Mouse (Mus musculus): ENCODE data around the gene Tprn. TPM values are rescaled to one million over a fixed set of nuclear protein-coding genes. Genes with fewer than 3 reads are reported as not detected.
"Not testable (repeated sequence)": the region's sequence is repeated elsewhere in the genome, so short reads cannot be mapped to it uniquely, and the experiment has no call there.

Tprn gene
- total RNA-seq, 2 experiments from 2014 or later, result 13.9 to 14.0 TPM

DNA sequence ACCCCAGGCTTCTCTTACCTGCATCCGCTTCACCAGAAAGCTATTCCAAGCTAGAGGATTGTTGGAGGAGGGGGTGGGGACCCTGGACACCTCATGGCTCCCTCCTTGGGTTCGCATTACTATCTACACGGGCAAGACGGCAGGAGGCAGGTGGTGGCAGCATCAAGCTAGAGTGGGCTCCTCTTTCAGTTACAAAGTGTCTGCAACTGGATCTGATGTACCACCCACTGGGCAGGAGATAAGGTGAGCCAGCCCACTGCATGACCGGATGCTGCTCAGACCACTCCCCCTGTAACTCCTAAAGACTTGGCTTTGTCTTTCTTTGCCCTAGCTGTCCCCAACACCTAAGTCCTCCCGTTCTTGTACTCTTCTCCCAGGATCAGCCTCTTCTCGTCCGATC is 25.8 kb upstream of the Tprn start, which contains the start of gene Rnf224:
Gene Rnf224, minus strand, starts transcription at position 174 of the 400 bp plus-strand sequence.
- no peak for DNase-seq (ENCODE audit: low spot score in 2 of 2)

DNA sequence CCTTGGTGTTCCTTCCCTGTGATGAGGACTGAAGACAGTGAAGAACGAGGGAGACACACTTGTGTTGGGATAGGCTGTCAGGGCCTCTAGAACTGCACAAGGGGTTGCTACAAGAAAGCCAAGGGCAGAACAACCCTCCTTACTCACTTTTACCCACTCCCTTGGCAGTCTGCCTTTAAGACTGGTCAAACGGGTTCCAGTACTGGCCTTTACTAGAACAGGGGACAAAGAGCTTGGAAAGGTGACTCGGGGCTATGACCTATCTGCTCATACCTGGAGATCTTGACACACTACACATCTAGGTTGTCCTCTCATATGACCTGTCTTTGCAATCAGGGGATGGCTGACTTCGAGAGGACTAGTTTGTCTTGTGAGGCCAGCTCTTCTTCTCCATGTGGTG is 24.9 kb upstream of the Tprn start:
- DNase-seq (ENCODE audit: low spot score in 2 of 2), result no peak

DNA sequence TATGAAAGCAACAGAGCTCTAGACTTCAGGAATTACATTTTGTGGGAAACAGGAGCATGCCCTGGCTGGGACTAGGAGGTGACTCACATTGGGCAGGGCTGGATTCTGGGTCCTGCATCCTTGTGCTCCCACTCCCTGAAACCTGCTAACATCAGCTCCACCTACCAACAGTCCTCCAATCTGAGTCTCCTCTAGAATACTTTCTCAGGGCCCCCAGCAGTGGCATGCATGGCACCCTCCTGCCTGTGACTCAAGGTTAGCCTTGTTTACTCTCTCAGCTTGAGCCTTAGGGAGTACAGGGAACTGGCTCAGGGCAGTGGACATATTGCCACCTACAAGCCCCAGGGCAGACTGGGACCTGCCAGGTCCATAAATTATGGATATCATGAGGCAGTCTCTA is 24.3 kb upstream of the Tprn start:
- DNase-seq (ENCODE audit: low spot score in 2 of 2), result no peak

DNA sequence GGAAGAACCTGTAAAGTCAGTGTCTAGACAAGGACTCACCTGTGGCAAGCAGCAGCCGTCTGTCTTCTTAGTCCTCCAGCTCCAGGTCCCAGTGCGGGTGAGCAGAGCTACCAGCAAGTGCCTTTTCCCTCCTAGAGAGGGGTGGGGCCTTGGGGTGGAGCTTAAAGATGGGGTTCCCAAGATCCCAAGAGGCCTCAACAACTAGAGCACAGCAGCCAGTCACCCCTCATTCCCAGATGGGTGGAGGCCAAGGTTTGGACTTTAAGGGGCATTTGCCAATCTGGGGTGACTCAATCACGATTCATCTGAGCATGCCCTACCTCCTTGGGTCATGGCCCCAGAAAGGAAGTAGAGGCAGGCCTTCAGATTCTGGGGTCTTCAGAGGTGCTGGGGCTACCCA is 22.7 kb upstream of the Tprn start:
- no peak for DNase-seq (ENCODE audit: low spot score in 2 of 2)

DNA sequence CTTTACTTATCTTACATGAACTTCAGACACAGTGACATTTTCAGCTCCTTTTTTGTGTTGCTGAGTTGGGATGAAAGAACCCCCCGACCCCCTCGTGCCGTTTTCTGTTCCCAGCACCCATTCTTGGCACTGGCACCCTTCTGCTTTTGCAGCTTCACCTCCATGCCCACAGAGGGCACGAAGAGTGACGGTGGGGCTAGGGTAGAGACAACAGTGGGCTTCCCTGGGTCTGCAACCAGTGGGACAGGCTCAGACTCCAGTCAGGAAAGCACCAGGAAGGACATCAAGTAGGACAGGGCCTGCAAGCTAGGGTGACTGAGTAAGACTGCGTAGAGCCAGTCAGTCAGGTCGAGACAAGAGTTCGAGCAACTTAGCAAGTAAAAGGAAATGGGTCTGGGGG is 22.1 kb upstream of the Tprn start:
- no peak for DNase-seq (ENCODE audit: low spot score in 2 of 2)

DNA sequence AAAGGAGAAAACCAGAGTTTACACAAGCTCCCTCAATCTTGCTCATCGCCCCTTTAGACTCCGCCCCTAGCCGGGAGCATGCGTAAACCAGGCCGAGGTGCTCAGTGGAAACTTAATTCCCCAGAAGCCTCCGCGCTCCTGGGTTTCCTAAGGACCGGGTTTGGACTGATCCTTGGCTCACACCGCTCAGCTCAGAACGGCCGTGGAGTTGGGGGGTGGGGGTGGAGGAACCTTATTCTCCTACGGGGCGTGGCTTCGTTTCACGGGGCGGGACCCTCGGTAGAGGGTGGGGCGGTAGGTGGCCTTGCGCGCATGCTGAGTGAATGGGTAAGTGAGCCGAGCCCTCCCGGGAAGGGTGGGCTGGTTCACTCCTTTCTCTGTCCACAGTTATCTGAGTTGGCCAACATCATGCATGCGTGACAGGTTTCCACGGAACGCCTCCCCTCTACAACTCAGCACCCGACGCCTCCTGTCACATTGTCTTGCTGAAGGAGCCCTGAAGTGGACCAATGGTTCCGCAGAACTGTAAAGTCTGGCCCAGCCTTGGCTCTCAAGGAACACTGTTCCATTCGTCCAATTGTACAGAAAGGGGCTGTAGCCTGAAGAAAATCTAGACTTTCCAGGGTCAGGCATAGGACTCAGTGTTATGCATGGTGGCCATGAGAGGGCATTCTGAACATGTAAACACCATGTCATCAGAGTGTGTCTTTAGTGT is 21.5 kb upstream of the Tprn start:
- DNase-seq (ENCODE audit: low spot score in 2 of 2), result peak; percentile 46 to 66

DNA sequence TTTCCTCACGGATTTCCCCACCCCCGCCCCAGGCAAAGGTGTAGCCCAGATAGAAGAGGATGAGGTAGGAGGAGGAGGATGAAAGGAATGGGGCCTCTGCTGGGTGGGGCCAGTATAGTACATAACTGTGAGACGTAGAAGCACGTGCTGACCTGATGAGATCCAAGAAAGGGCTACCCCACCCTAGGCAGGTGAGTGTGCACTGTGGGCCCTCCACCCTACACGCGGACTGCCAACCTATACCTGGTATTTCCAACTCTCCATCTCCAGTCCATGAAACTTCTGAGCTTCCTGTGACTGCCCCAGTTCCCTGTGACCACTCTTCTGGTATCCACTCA is 21.0 kb upstream of the Tprn start:
- DNase-seq (ENCODE audit: low spot score in 2 of 2), result no peak

DNA sequence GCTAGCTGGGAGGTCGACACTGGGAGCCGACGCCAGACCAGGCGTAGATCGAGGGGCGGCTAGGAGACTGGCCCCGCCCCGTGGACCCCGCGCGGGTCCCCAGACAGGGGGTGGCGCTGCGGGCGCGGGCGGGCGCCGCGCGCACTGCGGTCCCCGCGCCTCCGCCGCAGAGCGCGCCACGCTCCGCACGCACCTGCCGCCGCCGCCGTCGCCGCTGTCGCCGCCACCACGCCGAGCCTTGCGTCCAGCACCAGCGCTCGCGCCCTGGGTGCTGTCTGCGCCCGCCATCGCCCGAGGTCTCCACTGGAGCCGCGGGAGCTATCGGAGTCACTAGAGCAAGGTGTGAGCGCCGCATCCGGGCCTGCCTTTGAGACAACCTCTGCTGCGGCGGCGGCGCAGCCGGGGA is 20.3 kb upstream of the Tprn start, which contains the start of the genes Rnf208 and Cysrt1:
Gene Rnf208, plus strand, starts transcription at position 155 of the 406 bp plus-strand sequence.
Gene Cysrt1, minus strand, starts transcription at position 352 of the 406 bp plus-strand sequence.
- DNase-seq (ENCODE audit: low spot score in 2 of 2), result peak; percentile 35 to 60

DNA sequence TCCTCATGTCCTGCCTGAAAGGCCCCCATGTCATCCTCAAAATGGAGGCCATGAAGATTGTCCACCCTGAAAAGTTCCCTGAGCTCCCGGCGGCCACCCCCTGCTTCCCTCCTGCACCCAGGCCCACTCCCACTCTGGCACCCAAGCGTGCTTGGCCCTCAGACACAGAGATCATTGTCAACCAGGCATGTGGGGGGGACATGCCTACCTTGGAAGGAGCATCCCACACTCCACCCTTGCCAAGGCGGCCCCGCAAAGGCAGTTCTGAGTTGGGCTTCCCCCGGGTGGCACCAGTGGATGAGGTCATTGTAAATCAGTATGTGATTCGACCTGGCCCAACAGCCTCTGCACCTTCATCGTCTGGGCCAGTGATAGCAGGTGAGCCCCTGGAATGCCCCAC is 19.1 kb upstream of the Tprn start:
- no peak for DNase-seq (ENCODE audit: low spot score in 2 of 2)

DNA sequence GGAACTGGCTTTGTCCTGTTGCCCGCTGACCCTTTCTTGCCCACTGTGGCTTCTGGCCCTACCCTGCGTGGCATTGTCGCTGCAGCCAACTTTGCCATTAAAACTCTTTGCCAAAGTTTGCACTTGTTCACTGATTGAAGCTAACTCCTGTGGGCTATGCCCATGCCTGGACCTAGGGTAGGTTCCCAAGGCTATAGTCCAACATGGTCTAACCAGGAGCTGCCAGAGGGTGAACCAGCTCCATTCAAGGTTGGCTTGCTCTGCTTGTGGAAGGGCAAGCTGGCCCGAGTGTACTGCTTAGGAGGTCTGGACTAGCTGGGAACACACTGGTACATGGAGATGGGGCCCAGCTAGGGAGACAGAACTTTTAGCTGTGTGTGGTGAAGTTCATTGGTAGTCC is 18.3 kb upstream of the Tprn start:
- no peak for DNase-seq (ENCODE audit: low spot score in 2 of 2)

DNA sequence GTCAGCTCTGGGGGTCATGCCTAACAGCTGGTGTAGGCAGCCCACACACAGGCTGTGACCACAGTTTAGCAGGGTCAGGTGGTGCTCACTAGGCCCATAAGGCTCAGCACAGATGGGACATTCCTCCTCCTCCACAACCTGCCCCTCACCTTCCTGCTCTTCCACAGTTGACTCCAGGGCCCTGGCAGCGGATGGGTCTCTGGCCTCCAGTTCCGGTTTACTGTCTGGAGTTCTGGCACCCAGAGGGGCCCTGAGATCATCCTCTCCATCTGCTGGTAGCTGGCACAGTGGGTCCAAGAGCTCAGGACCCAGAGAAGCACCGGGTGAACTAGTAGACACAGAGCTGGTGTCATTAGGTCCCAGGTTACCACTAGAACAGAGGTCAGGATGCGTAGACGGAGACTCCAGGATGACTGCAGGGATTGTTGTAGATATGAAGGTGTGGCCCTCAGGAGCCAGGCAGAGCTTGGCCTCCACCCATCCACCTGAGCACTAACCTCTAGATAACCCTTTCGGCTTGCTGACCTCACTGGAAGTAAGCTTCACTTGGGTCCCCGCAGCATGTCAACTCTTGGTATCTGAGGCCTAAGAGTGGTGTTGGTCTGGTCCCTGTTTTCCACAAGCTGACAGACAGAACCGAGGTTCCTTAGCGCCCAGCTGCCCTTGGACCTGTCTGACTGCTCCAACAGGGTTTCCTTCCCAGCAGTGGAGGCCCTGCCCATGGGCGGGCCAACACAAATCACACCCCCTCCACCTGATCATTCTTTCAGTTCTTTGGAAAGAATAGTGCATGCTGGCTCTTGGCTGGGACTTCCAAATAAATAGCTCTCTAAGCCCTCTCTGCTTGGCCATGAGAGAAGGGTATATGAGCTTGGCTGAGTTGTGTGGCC is 16.0 kb upstream of the Tprn start, which contains the start of gene AL732309.1:
Gene AL732309.1, minus strand, starts transcription at position 681 of the 890 bp plus-strand sequence.
- DNase-seq (ENCODE audit: low spot score in 2 of 2), result no peak

DNA sequence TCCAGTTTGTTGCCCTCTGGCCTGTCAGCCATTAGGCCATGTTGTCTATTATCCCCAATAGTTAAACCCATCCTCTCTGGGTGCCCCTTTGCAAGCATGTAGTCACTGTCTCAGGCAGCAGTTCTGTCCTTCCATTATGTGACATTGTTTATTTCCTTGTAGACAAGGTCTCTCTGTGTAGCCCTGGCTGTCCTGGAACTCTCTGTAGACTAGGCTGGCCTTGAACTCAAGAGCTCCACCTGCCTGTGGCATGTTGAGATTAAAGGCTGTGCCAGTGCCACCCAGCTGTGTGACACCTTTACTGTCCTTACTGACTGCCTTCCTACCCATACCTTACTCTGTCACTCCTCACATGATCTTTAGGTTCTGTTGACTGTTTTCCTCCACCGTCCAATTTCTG is 10.1 kb upstream of the Tprn start:
- no peak for DNase-seq (ENCODE audit: low spot score in 2 of 2)

DNA sequence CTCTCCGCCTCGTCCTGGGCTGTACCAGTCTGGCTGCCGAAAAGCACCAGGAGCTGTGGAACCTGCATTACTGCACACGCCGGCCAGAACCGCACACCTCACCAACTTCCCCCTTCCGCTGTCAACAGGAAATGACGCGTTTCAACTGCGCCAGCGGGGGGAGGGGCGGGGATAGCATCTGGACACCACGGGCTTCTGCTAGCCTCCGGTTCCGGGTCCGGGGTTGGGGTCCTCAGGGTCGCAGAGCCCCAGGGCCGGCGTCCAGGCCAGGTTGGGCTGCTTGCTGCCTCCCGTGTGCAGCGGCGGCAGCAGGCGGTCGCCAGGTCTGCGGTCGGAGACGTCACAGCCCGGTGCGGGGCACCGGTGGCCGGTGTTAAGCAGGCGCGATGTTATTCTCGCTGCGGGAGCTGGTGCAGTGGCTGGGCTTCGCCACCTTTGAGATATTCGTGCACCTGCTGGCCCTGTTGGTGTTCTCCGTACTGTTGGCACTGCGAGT is 7.1 kb upstream of the Tprn start, which contains the start of gene Tmem203:
Gene Tmem203, plus strand, starts transcription at position 156 of the 496 bp plus-strand sequence.
- DNase-seq (ENCODE audit: low spot score in 2 of 2), result peak; percentile 86 to 89

DNA sequence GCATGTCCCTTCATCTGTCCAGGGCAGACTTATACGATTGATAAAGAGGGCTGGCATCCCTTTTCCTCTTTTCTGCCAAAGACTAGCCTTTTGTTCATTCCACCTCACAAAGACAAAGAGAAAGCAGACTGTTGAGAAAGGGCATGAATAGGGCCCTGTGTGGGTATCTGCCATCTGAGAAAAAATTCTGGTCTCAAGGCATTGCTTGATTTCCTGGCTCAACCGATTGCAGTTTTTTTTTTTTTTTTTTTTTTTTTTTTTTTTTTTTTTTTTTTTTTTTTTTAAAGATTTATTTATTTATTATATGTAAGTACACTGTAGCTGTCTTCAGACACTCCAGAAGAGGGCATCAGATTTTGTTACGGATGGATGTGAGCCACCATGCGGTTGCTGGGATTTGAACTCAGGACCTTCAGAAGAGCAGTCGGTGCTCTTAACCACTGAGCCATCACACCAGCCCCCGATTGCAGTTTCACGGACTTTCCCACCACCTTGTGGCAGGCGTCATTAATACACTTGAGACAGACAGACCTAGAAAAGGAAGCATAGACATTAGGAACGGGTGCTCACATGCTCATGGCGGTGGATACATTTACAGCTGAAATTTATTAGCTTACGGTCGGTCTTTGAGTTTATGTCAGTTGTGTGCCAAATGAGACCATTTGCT is 5.8 kb upstream of the Tprn start:
- DNase-seq (ENCODE audit: low spot score in 2 of 2), result peak in 1 of 2 experiments; percentile 52

DNA sequence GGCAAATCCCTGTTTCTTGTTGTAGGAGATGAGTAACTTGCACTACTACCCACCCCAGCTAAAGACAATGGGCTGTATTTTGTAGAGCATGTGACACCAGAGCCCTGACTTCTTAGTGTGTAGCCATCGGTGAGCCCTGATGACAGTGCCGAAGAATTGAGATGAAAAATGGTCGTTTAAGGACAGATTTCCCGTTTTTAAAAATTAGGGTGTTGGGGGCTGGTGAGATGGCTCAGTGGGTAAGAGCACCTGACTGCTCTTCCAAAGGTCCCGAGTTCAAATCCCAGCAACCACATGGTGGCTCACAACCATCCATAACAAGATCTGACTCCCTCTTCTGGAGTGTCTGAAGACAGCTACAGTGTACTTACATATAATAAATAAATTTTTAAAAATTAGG is 5.2 kb upstream of the Tprn start:
- DNase-seq (ENCODE audit: low spot score in 2 of 2), result not testable (repeated sequence)

DNA sequence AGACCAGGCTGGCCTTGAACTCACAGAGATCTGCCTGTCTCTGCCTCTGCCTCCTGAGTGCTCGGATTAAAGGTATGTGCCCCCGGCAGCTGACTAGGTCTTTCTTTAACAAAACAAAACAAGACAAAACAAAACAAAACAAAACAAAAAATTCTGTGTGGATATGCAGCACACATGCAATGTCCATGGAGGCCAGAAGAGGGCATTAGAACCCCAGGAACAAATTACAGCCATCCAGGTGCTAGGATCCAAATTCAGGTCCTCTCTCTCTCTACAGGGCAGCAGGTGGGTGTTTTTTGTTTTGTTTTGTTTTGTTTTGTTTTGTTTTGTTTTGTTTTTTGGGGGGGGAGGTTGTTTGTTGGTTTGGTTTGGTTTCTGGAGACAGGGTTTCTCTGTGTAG is 3.5 kb upstream of the Tprn start:
- DNase-seq (ENCODE audit: low spot score in 2 of 2), result no peak

DNA sequence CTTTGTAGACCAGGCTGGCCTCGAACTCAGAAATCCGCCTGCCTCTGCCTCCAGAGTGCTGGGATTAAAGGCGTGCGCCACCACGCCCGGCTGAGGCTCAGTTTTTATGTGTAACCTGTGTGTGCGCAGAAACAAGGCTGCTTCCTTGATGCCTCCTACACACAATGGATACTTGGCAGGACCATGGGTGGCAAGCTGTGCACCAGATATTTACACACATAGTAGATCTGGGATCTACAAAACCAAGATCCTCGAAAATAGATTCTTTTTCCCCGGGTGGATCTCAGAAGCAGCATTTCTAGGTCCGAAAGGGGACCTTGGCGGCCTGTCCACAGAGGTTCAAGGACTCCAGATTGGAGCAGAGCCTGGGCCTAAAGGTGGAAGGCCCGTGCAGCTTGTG is 548 bp upstream of the Tprn start:
- no peak for DNase-seq (ENCODE audit: low spot score in 2 of 2)

DNA sequence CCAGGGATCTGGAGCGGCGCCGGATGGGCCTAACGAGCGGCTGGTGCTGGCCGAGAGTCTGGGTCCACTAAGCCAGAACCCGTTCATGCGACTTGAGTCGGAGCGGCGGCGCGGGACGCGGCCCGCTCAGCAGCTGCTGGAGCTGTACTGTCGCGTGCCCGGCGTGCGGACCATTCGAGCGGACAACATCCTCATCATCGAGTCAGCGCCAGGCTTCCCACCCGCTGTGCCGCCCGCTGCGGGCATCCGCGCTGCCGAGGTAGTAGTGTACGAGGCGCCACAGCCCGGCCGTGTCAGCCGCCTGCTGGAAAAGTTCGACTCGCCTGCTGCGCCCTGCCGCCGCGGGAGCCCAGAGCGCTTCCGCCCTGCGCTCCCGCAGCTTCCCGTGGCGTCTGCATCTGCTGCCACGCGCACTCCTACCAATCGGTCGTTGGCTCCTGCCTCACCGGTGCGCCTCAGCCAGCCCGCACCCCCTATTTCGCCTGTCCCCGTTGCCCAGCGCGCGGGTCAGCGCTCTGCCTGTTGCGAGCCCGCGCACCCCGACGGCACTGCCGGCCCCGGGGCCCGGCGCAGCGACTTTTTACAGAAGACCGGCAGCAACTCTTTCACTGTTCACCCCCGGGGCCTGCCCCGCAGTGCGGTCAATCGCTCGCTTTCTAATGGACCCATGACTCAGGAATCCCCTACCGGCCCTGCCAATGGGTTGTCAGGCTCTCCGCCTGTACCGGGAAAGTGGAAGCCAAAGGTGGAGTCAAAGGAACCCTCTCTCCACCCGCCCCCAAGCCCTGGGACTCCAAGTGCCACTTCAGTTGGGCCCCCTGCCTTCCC is 591 bp downstream of the Tprn start:
- DNase-seq (ENCODE audit: low spot score in 2 of 2), result peak in 1 of 2 experiments; percentile 46

DNA sequence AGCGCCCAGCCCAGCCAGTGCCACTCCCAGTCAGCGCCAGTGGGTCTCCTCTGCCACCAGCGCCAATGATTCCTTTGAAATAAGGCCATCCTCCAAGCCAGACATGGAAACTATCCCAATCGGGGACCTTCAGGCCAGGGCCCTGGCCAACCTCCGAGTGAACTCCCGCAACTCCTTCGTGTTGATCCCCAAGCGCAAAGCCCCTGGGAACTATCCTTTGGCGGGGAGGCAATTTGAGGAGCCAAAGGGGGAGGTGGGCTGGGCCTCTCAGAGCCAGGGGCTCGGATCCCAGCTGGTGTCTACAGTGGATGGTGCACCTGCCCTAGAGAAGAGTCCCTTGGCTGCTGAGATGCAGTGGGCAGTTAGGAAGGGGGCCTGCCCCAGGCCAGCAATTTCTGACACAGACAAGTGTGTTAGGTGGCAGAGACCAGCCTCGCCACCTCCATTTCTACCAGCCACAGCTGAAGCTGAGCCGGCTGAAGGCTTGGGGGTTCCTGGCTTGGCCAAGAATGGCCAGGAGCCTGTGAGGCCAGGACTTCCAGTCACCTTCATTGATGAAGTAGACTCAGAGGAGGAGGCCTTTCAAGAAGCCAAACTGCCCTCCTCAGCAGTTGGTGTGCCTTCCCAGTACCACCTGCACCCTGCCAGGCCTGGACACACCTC is 1.3 kb downstream of the Tprn start:
- no peak for DNase-seq (ENCODE audit: low spot score in 2 of 2)

DNA sequence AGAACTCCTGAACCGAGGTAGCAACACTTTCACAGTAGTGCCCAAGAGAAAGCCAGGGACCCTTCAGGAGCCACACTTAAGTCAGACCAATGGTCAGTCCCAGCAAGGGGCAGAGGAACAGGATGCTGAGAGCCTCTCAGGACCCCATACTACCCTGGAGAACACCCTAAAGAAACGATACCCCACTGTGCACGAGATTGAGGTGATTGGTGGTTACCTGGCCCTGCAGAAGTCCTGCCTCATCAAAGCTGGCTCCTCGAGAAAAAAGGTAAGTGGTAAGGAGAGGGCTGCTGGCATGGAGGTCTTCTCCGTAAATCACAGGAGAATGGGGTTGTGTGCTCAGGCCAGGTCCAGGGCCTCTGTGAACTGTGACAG is 1.9 kb downstream of the Tprn start:
- DNase-seq (ENCODE audit: low spot score in 2 of 2), result no peak
